Mouse (Mus musculus): ENCODE results near the gene Frmd4a. TPM values are rescaled to one million over a fixed set of nuclear protein-coding genes. Genes with fewer than 3 reads are reported as not detected.

Gene Frmd4a
- polyA plus RNA-seq, 1 experiment from 2014 or later, result 39.5 TPM

DNA sequence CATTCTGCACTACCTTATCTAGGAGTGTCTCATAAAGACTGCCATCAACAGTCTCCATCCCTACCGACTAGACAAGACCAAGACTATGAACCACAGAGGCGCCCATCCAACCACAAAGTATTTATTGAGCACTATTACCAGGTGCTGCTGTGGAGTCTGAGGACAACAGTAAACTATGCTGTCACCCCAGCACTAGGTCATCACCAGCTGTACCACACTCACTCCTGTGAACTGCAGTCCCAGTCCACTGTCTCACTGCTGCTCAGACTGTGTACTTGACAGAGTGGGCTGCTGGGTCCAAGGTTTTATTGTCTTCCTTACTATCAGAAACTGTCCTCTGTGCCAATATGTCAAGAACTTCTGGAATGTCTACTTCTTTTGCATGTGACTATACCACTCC, 611.4 kb downstream of the Frmd4a start:
- no peak overlapping the region for H3K4me3 ChIP-seq (replicated peaks)
- H3K9ac ChIP-seq, result no peak overlapping the region
- no peak overlapping the region for H3K27ac ChIP-seq (replicated peaks)
- H3K4me1 ChIP-seq, result no peaks in the 10 kb centered on the region
- 97% methylated on average over 2 of the region's 2 CpGs for WGBS
- no peak overlapping the region for H3K4me2 ChIP-seq (replicated peaks)
- no peaks in the 10 kb centered on the region for H3K27me3 ChIP-seq
- H3K36me3 ChIP-seq, result peaks cover 38% of the 10 kb centered on the region
- H3K9me3 ChIP-seq (replicated peaks), result no peaks in the 10 kb centered on the region
- no peak for ATAC-seq (ENCODE audit: insufficient number of reproducible peaks, low FRiP score, low TSS enrichment, low read depth)

DNA sequence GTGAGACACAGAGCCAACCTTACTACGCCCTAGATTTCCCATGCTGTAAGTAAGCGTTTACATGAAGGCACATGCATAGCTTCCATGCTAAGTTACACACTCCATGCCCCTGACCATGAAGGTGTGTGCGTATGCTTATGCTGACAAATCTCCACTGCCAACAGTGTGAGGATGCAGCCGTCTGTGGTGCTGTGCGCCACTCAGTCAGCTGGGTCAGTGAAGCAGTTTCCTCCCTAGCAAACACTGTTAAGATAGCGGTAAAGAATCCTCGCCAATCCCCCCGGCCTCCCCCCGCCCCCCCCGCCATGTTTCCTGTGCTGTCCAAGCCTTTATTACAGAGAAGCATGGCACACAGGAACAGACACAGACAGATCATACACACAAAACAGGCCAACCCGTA, 612.0 kb downstream of the Frmd4a start:
- peaks cover 32% of the 10 kb centered on the region for H3K36me3 ChIP-seq

DNA sequence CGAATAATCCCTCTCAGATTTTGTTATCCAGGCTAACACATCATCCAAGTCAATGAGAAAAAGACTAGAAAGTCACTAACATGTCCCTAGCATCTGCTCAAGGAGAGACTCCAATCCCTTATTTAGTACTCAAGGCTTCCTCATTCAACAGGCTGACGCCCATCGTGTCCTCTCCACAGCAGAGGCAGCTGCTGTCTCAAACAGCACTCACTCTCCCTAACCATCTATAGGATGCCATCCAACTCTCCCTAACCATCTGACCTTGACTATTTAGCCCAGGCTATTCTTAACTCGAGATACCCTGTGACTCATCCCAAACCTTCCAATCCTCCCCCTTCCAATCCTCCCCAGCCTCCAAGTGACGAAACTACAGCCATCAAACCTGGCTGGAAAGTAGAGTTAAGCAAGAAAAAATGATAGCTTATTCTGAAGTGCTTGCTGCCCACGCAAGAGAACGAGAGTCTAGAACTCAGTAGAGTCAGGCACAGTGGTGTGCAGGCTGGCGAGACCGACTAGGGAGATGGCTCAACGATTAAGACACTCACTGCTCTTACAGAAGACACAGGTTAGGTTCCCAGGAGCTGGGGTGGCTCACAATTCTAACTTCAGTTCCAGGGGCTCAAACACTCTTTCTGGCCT, 612.8 kb downstream of the Frmd4a start:
- Histone ChIP-seq H3K4me3 (replicated peaks) (no peak overlapping the region), H3K36me3 (peaks cover 31% of the 10 kb centered on the region), H3K27ac (replicated peaks) (no peak overlapping the region), H3K27me3 (no peaks in the 10 kb centered on the region), H3K9me3 (replicated peaks) (no peaks in the 10 kb centered on the region), H3K4me2 (replicated peaks) (no peak overlapping the region), H3K4me1 (peaks cover 6% of the 10 kb centered on the region; the same call in 1 of the 2 replicates), H3K9ac (no peak overlapping the region)
- 94% methylated on average over 10 of the region's 10 CpGs for WGBS
- no peak for ATAC-seq (ENCODE audit: insufficient number of reproducible peaks, low FRiP score, low TSS enrichment, low read depth)

More for the DNA sequence above, 612.0 kb downstream of the Frmd4a start:
- H3K4me3 ChIP-seq (replicated peaks), result no peak overlapping the region
- no peaks in the 10 kb centered on the region for H3K9me3 ChIP-seq (replicated peaks)
- H3K27me3 ChIP-seq, result no peaks in the 10 kb centered on the region
- H3K27ac ChIP-seq (replicated peaks), result no peak overlapping the region
- no peak overlapping the region for H3K4me2 ChIP-seq (replicated peaks)
- no peaks in the 10 kb centered on the region for H3K4me1 ChIP-seq
- no peak overlapping the region for H3K9ac ChIP-seq
- WGBS, result 91% methylated on average over 11 of the region's 11 CpGs
- ATAC-seq (ENCODE audit: insufficient number of reproducible peaks, low FRiP score, low TSS enrichment, low read depth), result no peak

DNA sequence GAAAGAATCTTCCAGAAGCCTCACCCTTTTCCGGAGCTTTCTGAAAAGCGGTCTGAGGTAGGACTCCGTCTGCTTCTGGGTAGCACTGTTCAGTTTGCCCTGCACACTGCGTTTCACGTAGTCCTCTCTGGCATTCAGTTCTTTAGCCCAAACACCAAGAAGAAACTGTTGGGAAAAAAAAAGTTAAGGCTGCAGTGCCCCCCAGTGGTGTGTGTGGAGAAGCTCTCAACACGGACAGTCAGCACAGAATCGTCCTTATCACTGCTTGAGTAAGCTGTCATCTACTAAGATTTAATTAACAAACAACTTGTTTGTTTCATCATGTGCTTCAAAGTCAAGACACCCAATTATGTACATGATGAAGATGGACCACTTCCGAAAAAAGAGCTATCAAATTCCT, 618.3 kb downstream of the Frmd4a start:
- no peak overlapping the region for H3K27ac ChIP-seq (replicated peaks)
- WGBS, result 83% methylated on average over 8 of the region's 8 CpGs
- H3K4me2 ChIP-seq (replicated peaks), result no peak overlapping the region
- H3K9ac ChIP-seq, result no peak overlapping the region
- ATAC-seq (ENCODE audit: insufficient number of reproducible peaks, low FRiP score, low TSS enrichment, low read depth), result no peak
- H3K27me3 ChIP-seq, result no peaks in the 10 kb centered on the region
- no peak overlapping the region for H3K4me3 ChIP-seq (replicated peaks)
- H3K9me3 ChIP-seq (replicated peaks), result no peaks in the 10 kb centered on the region
- peaks cover 49% of the 10 kb centered on the region for H3K36me3 ChIP-seq
- peaks cover 6% of the 10 kb centered on the region; the same call in 1 of the 2 replicates for H3K4me1 ChIP-seq

DNA sequence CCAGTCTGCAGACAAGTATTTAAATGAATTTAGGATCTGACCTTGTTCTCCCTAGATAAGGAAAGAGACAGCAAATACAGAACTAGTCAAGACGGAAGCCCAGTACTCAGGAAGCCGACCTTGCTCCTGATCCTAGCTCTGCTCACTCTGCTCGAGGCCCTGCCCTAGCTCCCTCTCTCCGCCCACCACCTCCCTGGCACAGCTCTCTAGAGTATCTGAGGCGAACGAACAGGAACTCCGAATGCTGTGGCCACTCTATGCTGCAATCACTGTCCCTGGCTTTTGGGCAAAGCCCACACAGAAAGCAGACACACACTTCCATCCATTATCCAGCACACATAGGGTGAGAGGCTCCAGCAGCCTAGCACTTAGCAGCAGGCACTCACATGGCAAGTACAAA, 619.1 kb downstream of the Frmd4a start:
- no peaks in the 10 kb centered on the region for H3K27me3 ChIP-seq
- peaks cover 49% of the 10 kb centered on the region for H3K36me3 ChIP-seq
- H3K27ac ChIP-seq (replicated peaks), result no peak overlapping the region
- H3K4me3 ChIP-seq (replicated peaks), result no peak overlapping the region
- WGBS, result 81% methylated on average over 7 of the region's 7 CpGs
- no peak for ATAC-seq (ENCODE audit: insufficient number of reproducible peaks, low FRiP score, low TSS enrichment, low read depth)
- no peak overlapping the region for H3K9ac ChIP-seq
- H3K4me1 ChIP-seq, result peaks cover 6% of the 10 kb centered on the region; the same call in 1 of the 2 replicates
- H3K4me2 ChIP-seq (replicated peaks), result no peak overlapping the region
- H3K9me3 ChIP-seq (replicated peaks), result no peaks in the 10 kb centered on the region

DNA sequence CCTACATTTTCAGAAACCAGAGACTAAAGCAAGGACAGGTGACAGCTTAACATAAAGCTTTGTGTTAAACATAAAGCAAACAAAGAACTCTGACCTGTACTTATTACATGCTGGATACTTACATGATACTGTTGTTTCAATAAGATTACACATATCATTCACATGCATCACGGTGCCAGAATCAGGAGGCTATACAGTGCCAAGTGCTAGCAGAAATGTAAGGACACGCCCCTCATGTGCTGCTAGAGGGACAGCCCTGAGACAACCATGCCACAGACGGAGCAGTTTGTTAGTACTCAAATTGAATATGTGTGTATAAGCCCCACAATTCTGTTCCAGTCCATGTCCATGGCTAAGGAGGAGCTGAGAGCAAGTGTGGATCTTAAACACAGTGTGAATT, 620.7 kb downstream of the Frmd4a start:
- H3K36me3 ChIP-seq, result peaks cover 51% of the 10 kb centered on the region
- 81% methylated on average over 3 of the region's 3 CpGs for WGBS
- H3K27ac ChIP-seq (replicated peaks), result no peak overlapping the region
- H3K4me1 ChIP-seq, result peaks cover 6% of the 10 kb centered on the region; the same call in 1 of the 2 replicates
- no peak for ATAC-seq (ENCODE audit: insufficient number of reproducible peaks, low FRiP score, low TSS enrichment, low read depth)
- H3K9ac ChIP-seq, result no peak overlapping the region
- no peak overlapping the region for H3K4me2 ChIP-seq (replicated peaks)
- H3K9me3 ChIP-seq (replicated peaks), result no peaks in the 10 kb centered on the region
- H3K4me3 ChIP-seq (replicated peaks), result no peak overlapping the region
- no peaks in the 10 kb centered on the region for H3K27me3 ChIP-seq

DNA sequence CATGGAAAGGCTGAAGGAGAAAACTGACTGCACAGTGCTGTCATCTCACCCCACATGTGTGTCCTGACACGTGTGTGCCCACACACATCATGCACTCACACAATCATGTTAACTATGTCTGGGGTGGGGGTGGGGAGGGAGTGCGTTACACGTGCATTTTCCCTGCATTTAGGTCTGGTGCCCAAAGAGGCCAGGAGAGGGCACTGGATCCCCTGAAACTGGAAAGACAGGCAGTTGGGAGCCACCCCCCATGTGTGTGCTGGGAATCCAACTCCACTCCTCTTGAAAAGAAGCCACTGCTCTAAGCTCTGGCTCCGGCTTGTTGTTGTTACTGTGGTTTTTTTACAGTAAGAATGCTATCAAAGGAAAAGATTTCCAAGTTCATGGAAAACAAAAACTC, 627.5 kb downstream of the Frmd4a start:
- Histone ChIP-seq H3K4me2 (replicated peaks) (no peak overlapping the region), H3K4me3 (replicated peaks) (no peak overlapping the region), H3K27me3 (no peaks in the 10 kb centered on the region), H3K36me3 (peaks cover 46% of the 10 kb centered on the region), H3K9me3 (replicated peaks) (no peaks in the 10 kb centered on the region), H3K27ac (replicated peaks) (no peak overlapping the region), H3K9ac (no peak overlapping the region), H3K4me1 (peaks cover 5% of the 10 kb centered on the region)
- WGBS, result 86% methylated on average over 4 of the region's 4 CpGs
- no peak for ATAC-seq (ENCODE audit: insufficient number of reproducible peaks, low FRiP score, low TSS enrichment, low read depth)

DNA sequence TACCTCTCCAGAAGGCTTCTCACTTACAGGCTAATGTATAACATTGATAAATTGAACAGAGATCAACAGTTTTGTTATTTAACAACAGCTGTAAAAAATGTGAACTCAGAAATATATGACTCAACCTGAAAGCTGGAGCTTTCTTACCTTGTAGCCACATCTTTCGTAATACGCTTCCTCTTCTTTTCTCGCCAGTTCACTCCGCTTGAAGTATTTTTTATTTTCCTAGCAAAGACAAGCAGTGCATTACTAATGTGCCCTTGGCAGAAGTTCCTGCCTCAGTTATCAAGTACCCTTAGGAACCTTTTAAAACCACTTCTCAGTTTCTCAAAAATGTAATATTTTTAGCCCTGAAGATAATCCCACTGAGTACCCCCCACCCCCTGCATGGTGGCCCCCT, 630.6 kb downstream of the Frmd4a start:
- no peak overlapping the region for H3K4me3 ChIP-seq (replicated peaks)
- no peaks in the 10 kb centered on the region for H3K27me3 ChIP-seq
- ATAC-seq (ENCODE audit: insufficient number of reproducible peaks, low FRiP score, low TSS enrichment, low read depth), result no peak
- WGBS, result 84% methylated on average over 4 of the region's 4 CpGs
- no peaks in the 10 kb centered on the region for H3K9me3 ChIP-seq (replicated peaks)
- H3K27ac ChIP-seq (replicated peaks), result no peak overlapping the region
- H3K36me3 ChIP-seq, result peaks cover 32% of the 10 kb centered on the region
- peaks cover 14% of the 10 kb centered on the region for H3K4me1 ChIP-seq
- H3K4me2 ChIP-seq (replicated peaks), result no peak overlapping the region
- no peak overlapping the region for H3K9ac ChIP-seq

DNA sequence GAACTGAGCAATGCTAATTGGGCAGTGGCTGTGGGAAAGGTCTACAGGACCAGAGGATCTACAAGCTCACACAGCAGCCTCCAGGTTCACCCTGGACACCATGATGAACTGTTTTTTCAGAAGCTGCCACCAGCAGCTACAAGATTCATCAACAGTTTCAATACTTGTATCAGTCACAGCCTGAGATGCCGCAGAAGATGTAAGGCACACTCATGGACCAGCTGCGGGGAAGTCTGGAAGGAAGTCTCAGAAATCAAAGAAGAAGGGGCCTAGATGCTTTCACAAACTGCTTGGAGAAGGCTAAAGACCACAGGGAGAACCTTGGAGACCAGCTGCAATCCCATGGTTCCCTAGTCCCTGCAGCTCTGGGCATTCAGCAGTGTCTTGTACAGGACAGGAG, 632.1 kb downstream of the Frmd4a start:
- H3K27ac ChIP-seq (replicated peaks), result no peak overlapping the region
- no peak for ATAC-seq (ENCODE audit: insufficient number of reproducible peaks, low FRiP score, low TSS enrichment, low read depth)
- peaks cover 14% of the 10 kb centered on the region for H3K4me1 ChIP-seq
- H3K27me3 ChIP-seq, result no peaks in the 10 kb centered on the region
- H3K9ac ChIP-seq, result no peak overlapping the region
- no peak overlapping the region for H3K4me3 ChIP-seq (replicated peaks)
- H3K9me3 ChIP-seq (replicated peaks), result no peaks in the 10 kb centered on the region
- 99% methylated on average over 2 of the region's 2 CpGs for WGBS
- H3K4me2 ChIP-seq (replicated peaks), result no peak overlapping the region
- peaks cover 23% of the 10 kb centered on the region; the same call in 1 of the 2 replicates for H3K36me3 ChIP-seq

DNA sequence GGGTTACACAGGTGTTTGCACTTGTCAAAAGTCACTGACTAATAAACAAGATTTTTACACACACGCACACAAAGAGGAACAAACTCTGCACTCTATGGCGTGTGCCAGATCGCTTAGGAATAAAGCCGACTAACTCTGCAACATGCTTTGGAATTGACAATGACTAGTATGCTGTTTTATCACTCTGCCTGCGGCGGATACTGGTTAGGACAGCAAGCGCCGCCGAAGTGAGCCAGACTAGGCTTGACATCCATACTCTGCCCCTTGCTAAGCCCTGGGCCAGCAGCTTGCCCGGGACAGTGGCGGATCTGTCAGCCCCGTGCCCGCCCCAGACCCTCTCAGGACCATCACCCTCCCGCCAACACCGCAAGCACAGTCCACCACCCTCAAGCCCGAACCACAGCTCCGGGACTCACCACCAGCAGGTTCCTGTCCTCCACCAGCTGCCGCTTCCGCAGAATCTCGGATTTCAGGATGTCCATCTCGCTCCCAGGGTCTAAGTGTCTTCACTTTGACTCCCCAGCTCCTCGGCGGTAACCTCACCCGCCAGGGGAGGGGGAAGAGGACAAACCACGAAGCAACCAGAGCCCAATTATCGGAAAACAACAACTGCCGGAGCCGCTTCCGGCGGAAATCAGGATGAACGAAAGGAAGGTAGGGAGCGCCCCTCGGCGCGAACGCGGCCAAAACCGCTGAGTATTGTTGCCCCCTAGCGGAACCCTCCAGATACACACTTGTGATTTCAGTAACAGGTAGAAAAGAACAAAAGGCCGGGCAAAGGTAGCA, 634.2 kb downstream of the Frmd4a start, which contains the start of gene Prpf18:
Prpf18 (minus strand) TSS at position 614 of the 786 bp plus-strand sequence.
- peak; percentile 60 for ATAC-seq (ENCODE audit: insufficient number of reproducible peaks, low FRiP score, low TSS enrichment, low read depth)
- H3K4me2 ChIP-seq (replicated peaks), result peak within 1 kb of the TSS; percentile 50
- 0 out of 2 replicates have a peak, but pooled peaks cover 8% of the 10 kb centered on the region for H3K36me3 ChIP-seq
- H3K9me3 ChIP-seq (replicated peaks), result no peaks in the 10 kb centered on the region
- no peaks in the 10 kb centered on the region for H3K27me3 ChIP-seq
- H3K4me3 ChIP-seq (replicated peaks), result peak within 1 kb of the TSS; percentile 86
- peaks cover 14% of the 10 kb centered on the region for H3K4me1 ChIP-seq
- H3K9ac ChIP-seq, result peak within 1 kb of the TSS; percentile 87
- H3K27ac ChIP-seq (replicated peaks), result peak within 1 kb of the TSS; percentile 66
- 1% methylated on average over 40 of the region's 40 CpGs for WGBS

DNA sequence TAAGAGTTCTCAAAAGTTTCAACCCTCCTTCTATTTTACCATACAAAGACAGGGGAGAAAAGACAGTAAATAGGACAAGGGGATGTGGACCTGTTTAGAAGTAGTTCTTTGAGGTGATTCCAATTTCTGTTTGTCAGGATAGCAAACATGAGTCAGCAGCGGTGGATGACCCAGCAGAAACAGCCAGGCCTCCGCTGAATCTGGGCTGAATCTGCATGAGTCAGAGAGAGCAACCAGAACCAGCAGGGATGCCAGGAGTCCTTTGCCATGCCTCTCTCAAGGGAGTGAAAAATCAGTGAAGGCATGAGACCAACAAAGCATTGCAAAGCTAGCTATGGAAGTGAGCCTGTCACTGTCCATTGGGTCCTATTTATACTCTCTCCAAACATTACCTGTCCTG, 643.2 kb downstream of the Frmd4a start:
- WGBS, result 85% methylated on average over 2 of the region's 2 CpGs
- H3K27me3 ChIP-seq, result no peaks in the 10 kb centered on the region
- ATAC-seq (ENCODE audit: insufficient number of reproducible peaks, low FRiP score, low TSS enrichment, low read depth), result no peak

More for the DNA sequence above, 643.2 kb downstream of the Frmd4a start:
- Histone ChIP-seq H3K4me2 (replicated peaks) (no peak overlapping the region), H3K9ac (no peak overlapping the region), H3K27ac (replicated peaks) (no peak overlapping the region), H3K9me3 (replicated peaks) (no peaks in the 10 kb centered on the region), H3K4me3 (replicated peaks) (no peak overlapping the region), H3K36me3 (no peaks in the 10 kb centered on the region), H3K4me1 (no peaks in the 10 kb centered on the region)
